20 mouse cellular contexts compared by ENCODE assay signal in genomic region chr15:97412861-97413260, GRCm38 (mm10).
DNase-seq lines count a peak whose midpoint lies in the region; ATAC-seq and TF ChIP-seq lines count a peak whose summit lies in the region.
"Had no signal": no experiment of that assay in that cellular context is flagged by ENCODE, and none has a peak within 500 bp of the region (broad histone marks: within the 10 kb centered on the region; RNA-seq: fewer than 3 reads in every experiment).

No protein-coding gene starts in this region.

- no peak for TF ChIP-seq CTCF in midbrain, postnatal 0 days (IDR thresholded peaks at IDR 0.05)

- H3K27ac ChIP-seq in midbrain, embryonic 11.5 days (ENCODE audit: low read depth, low read length) = no peak overlapping the region
- no peak overlapping the region for H3K27ac ChIP-seq in midbrain, postnatal 0 days (ENCODE audit: low read depth, low read length)

- peak; percentile 59 for DNase-seq in midbrain, embryonic 11.5 days (ENCODE audit: low spot score, missing footprints)
- no peak for DNase-seq in midbrain, postnatal 0 days (ENCODE audit: low spot score)
- peak; percentile 72 for DNase-seq in R1 (ENCODE audit: low read depth, low spot score)
- no peak for DNase-seq in neural tube, embryonic 10.5 days (ENCODE audit: extremely low spot score, low spot score)
- DNase-seq: adrenal gland, adult 2 months; adrenal gland, adult 8-10 months; adrenal gland, postnatal 10 days; adrenal gland, postnatal 14 days; adrenal gland, postnatal 25 days; adrenal gland, postnatal 36 days; B cell, adult 2 months; cerebellum, adult 11 months; cerebellum, adult 11-12 months; cerebellum, adult 18-20 months; cerebellum, adult 2 months had no signal

- no peak overlapping the region for H3K9ac ChIP-seq in midbrain, embryonic 11.5 days (ENCODE audit: low read length)
- H3K9ac ChIP-seq in midbrain, postnatal 0 days (replicated peaks; ENCODE audit: low read length, poor library complexity, severe bottlenecking) = no peak overlapping the region

- H3K4me2 ChIP-seq in midbrain, embryonic 11.5 days = no peak overlapping the region
- H3K4me2 ChIP-seq in midbrain, postnatal 0 days (ENCODE audit: low read depth, low read length, poor library complexity, severe bottlenecking) = no peak overlapping the region

- no peaks in the 10 kb centered on the region for H3K27me3 ChIP-seq in midbrain, embryonic 11.5 days (ENCODE audit: control insufficient read depth, insufficient read depth, low read length)
- H3K27me3 ChIP-seq in midbrain, postnatal 0 days (ENCODE audit: insufficient read depth, low read length) = no peaks in the 10 kb centered on the region
- H3K27me3 ChIP-seq: CH12.LX, Patski had no signal

- WGBS in midbrain, embryonic 11.5 days = 81% methylated on average over 7 of the region's 7 CpGs
- 80% methylated on average over 7 of the region's 7 CpGs for WGBS in midbrain, postnatal 0 days

- no peaks in the 10 kb centered on the region for H3K36me3 ChIP-seq in midbrain, embryonic 11.5 days (ENCODE audit: control insufficient read depth, insufficient read depth, low read length)
- H3K36me3 ChIP-seq in midbrain, postnatal 0 days (ENCODE audit: insufficient read depth, low read length) = no peaks in the 10 kb centered on the region
- H3K36me3 ChIP-seq: G1E had no signal

- no peak for ATAC-seq in midbrain, embryonic 11.5 days (ENCODE audit: low FRiP score)
- ATAC-seq in midbrain, postnatal 0 days (ENCODE audit: low FRiP score) = no peak
- ATAC-seq: activated CD4-positive, CD25-positive, alpha-beta regulatory T cell, adult 4 months; CD4-positive, CD25-positive, alpha-beta regulatory T cell, adult 4 months; Patski had no signal

- no peaks in the 10 kb centered on the region for H3K4me1 ChIP-seq in midbrain, embryonic 11.5 days (ENCODE audit: control insufficient read depth, insufficient read depth, low read length)
- H3K4me1 ChIP-seq in midbrain, postnatal 0 days (ENCODE audit: insufficient read depth, low read length) = no peaks in the 10 kb centered on the region

- no peak overlapping the region for H3K4me3 ChIP-seq in midbrain, embryonic 11.5 days (ENCODE audit: low read depth, low read length)
- no peak overlapping the region for H3K4me3 ChIP-seq in midbrain, postnatal 0 days (ENCODE audit: low read depth, low read length)

- H3K9me3 ChIP-seq in midbrain, embryonic 11.5 days (ENCODE audit: control insufficient read depth, low read length) = peaks cover 3% of the 10 kb centered on the region; the same call in 1 of the 2 replicates
- H3K9me3 ChIP-seq in midbrain, postnatal 0 days (ENCODE audit: low read length) = no peaks in the 10 kb centered on the region

Comparison
In these comparisons a context has a peak if more than half of its experiments do, and no peak if none do; other contexts are left out.
1. DNase-seq: peak in midbrain, embryonic 11.5 days (single experiment) and R1 (single experiment); none in midbrain, postnatal 0 days (single experiment) and neural tube, embryonic 10.5 days (single experiment).